Mouse (Mus musculus) layer of hippocampus, adult 9-10 months (tissue): Measurements from ENCODE around the gene Crybb1.

Experiments used
- DNase-seq: peaks from one replicate; pipeline ENCODE4 v3.0.0; 2022; ENCODE audit warnings: low spot score

Gene Crybb1

DNA sequence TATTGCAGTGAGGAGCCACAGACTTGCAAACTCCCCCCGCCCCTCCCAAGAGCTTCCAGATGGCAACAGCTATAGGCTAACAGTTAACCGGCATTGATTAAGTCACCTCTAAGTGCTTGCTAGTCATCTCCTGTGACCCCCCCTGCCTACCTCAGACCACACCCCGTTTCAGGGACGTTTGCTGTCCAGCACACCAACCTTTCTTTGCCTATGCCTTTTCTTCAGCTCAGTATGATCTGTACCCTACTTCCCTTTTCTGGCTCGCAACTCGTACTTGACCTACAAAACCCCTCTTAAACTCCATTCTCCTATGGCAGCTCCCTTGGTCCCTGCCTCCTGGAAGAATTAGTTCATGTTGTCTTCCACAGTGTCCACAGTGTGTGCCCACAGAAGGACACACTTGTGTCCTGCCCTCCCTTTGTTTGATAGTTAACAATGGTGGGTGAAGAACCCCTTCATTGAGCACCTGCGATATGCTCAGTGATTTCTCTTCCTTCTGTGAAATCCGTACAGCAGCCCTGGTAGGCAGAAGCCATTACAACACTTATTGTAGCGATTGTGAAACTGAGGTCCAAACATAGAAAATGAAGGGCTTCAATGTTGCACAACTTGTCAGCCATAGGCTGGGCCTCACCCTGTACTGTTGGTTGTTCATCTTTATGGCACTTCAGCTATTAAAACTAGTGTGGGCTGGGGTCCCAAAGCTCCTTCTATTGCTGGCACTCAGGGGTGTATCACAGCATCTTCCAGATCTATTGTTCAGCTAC, 10.6 kb downstream of the Crybb1 start:
- DNase-seq = no peak

DNA sequence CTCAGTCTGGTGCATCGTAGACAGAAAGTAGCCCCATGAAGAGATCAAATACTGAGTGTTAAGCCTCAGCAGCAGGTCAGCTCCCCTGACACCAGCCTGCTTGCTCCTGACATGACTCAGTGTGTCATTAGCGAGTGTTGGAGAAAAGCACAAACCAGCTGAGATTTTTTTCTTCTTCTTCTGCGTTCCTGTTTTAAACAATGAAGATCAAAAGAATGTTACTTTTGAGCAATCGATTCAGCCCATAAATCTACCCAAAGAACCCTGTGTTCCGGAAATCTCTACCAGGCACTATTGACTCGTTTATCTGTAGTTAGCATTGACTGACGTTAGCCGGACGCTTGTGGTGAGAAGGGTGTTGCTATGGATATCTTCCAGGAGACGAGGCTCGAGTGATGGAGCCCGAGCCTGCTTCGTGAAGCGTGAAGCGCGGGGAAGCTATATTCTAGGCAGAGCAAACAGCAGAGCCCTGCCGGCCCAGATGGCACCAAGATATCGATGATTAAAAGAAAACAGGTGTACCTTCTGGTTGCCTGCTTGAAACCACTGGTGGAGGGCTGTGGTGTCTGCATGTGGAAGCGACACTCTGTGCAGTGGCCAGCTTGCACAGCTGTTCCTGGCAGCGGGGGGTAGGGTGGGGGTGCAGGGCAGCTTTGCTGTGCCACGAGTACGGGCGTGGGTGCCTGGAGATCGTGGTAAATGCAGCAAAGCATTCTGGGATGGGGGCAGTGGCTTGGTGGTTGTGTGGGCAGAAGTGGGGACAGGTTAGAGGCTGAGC, 15.3 kb downstream of the Crybb1 start:
- no peak for DNase-seq

- DNase-seq = no peak
These were observed 17.3 kb downstream of the Crybb1 start for GRCm38 (mm10) chr5:112272934-112273333.

GRCm38 (mm10) chr5:112273746-112274463, 18.3 kb downstream of the Crybb1 start:
- no peak for DNase-seq

- no peak for DNase-seq
These were observed 19.6 kb downstream of the Crybb1 start for GRCm38 (mm10) chr5:112275021-112275804.

GRCm38 (mm10) chr5:112276267-112276873, 20.8 kb downstream of the Crybb1 start, which contains the start of gene Tpst2:
TSS of gene Tpst2 (plus strand) at chr5:112276691.
- DNase-seq = peak; percentile 98

DNA sequence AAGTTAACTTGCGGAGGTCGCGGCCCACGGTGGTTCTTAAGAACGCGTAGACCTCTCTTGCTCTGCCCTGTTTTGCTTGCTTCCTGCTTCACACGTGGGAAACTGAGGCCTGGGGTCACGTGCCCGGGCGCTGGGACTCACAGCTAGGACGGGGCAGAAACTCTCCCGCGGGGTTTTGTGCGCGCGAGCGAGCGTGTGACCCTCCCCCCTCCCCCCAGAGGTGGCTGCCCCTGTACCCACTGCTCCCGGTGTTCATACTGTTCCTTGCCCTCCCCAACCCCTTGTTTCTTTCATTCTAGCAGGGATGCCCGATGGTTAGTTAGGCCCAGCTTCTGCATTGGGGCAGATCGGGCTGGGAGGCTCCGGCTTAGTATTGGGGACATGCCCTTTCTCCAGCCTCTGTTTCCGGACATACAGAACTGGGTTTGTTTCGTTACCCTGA, 21.3 kb downstream of the Crybb1 start:
- no peak for DNase-seq

- DNase-seq = no peak
These were observed 22.4 kb downstream of the Crybb1 start for GRCm38 (mm10) chr5:112277906-112278470.

DNA sequence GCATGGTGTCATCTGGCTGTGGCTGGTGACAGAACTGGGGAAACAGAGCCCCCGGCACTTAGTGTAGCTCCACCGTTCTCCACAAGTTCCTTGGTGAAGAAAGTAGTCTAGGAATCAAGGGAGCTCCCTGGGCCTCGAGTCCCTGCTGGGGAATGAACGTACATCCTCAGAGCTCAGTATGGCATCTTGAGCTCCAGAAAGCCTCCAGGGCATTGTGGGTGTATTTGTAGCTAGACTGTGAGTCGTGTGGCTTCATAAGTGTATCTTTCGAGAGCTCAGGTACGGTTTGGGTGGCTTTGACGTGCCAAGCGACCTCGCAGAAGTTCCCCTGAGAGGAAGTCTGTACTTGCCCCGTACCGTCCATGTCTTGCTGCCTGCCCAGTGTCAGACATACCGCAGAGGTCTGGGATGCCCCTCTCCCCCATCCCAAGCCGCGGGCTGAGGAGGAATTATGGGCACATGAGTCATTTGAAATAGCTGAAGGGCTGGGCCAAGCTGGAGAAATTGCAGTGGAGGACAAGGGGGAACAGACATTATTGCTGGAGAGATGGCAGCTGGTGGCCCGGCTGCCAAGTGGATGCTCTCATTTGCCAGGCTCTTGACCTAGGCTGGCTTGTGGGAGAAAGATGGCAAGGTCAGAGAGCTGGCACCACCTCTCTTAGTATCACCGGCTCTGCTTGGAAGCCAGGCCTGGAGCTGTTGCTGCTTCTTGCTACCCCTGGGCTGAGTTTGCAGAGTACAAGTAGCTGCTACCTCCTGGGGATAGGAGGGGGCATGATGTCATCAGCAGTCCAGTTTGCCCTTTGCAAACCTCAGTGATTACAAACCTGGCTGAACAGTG, 23.8 kb downstream of the Crybb1 start:
- no peak for DNase-seq

GRCm38 (mm10) chr5:112280151-112280550, 24.5 kb downstream of the Crybb1 start:
- no peak for DNase-seq

DNA sequence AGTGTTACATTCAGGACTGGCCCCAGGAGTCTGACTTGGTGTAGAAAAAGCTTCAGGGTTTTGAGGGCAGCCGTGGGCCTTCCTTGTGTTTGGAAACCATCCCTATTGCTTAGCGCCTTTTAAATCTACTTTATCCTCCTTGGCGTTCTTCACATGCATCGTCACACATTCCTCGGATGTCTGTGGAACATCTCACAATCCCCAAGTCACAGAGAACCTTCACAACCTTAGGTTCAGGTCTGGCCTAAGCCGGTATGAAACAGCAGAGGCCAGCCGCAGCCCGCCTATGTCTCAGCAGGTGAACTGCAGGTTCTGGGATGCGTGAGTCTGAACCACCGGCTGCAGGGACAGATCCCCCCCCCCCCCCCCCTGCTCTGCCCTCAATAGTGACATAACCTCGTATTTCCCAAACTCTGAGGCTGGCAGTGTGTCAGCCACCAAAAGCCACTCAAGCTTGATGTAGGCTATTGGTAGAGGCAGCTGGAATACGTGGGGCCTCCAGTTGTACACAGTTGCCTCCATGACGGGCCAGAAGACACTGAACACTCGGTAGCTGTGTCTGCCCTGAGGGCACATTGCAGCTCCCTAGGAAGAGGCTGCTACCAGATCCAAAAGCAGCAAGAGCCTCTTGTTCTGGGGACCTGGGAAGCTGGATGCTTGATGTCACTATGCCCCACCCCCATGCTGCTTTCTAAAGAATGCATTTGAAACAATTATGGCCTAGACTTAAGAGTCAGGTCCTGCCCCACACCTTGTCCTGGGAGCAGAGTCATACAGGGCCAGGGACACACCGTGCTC, 25.4 kb downstream of the Crybb1 start:
- DNase-seq = no peak

- no peak for DNase-seq
These were observed 26.1 kb downstream of the Crybb1 start for GRCm38 (mm10) chr5:112281676-112282075.

GRCm38 (mm10) chr5:112282123-112282779, 26.6 kb downstream of the Crybb1 start:
- DNase-seq = no peak

DNA sequence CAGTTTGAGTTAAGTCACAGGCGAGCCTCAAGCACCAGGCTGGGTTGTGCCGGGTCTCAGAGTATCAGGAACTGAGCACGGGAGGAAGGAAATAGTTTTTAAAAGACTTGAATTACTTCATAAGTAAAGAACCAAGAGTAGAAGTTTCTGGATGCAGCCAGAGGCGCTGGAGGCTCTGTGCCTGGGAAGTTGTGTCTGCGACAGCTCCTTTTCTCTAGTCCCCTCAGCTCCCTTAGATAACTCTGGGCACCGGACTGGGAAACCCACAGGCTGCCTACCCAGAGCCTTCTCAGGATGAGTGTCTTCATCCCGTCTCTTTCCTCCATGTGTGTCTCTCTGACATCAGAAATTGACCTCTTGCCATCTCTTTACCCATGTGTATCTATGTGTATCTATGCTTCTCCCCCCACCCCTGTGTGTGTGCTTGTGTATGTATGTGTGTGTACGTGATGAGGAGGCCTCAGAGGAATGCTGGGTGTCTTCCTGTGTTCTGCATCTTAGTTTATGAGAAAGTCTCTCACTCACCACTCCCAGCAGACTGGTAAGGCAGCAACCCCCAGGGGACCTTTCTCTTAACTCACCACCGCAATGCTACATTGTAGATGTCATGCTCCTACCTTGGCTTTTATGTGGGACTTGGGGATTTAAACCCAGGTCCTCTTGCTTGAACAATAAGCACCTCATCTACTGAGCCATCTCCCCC, 27.3 kb downstream of the Crybb1 start:
- no peak for DNase-seq

GRCm38 (mm10) chr5:112283543-112284202, 28.1 kb downstream of the Crybb1 start:
- no peak for DNase-seq

GRCm38 (mm10) chr5:112284203-112284582, 28.6 kb downstream of the Crybb1 start:
- no peak for DNase-seq

DNA sequence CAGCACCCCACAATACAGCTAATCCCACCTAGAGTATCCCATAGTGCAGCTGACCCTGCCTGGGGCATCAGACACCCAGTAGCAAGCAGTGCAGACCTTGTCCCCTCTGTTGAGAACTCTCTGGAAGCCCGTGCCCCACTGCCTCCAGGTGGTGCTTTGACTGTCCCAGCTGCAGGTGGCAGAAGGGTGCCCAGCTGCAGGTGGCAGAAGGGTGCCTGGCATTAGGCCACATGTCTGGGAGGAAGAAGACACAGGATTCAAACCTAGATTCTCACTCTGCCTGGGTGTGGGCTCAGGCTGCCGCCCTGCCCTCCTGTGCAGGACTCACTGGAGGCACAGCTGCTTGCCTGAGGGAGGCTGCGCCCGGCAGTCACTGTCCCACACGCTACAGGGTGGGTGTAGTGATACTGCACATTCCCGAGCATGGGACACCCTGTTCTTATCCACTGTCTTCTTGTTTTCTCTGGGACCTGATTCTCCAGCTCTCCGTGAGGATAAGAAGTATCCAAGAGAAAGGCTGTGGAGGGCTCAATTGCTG, 30.0 kb downstream of the Crybb1 start:
- no peak for DNase-seq
